Comparison of ENCODE assay signal across 17 mouse cellular contexts in genomic region chr13:114219870-114220492, GRCm38 (mm10).
A peak's percentile ranks its signal among the peaks of the same experiment; 100 is the strongest.
DNase-seq lines count a peak whose midpoint lies in the region; ATAC-seq and TF ChIP-seq lines count a peak whose summit lies in the region.
"Had no signal": no experiment of that assay in that cellular context is flagged by ENCODE, and none has a peak within 500 bp of the region (broad histone marks: within the 10 kb centered on the region; RNA-seq: fewer than 3 reads in every experiment).

No protein-coding gene starts in this region.

- H3K4me3 ChIP-seq in hindbrain, embryonic 12.5 days, result no peak overlapping the region
- no peak overlapping the region for H3K4me3 ChIP-seq in hindbrain, embryonic 11.5 days (ENCODE audit: low read depth, low read length)
- H3K4me3 ChIP-seq in embryonic facial prominence, embryonic 14.5 days (ENCODE audit: low read depth, low read length), result no peak overlapping the region
- H3K4me3 ChIP-seq in hindbrain, postnatal 0 days (ENCODE audit: low read length), result no peak overlapping the region
- no peak overlapping the region for H3K4me3 ChIP-seq in midbrain, embryonic 14.5 days (replicated peaks; ENCODE audit: low read depth, low read length)
- H3K4me3 ChIP-seq: embryonic facial prominence, embryonic 12.5 days; limb, embryonic 15.5 days; megakaryocyte, embryonic 14.5 days had no signal

- no peak overlapping the region for H3K9ac ChIP-seq in hindbrain, embryonic 12.5 days
- no peak overlapping the region for H3K9ac ChIP-seq in hindbrain, embryonic 11.5 days (ENCODE audit: low read depth, low read length)
- no peak overlapping the region for H3K9ac ChIP-seq in embryonic facial prominence, embryonic 14.5 days (ENCODE audit: low read depth, low read length)
- H3K9ac ChIP-seq in hindbrain, postnatal 0 days (replicated peaks; ENCODE audit: low read length), result no peak overlapping the region
- no peak overlapping the region for H3K9ac ChIP-seq in midbrain, embryonic 14.5 days (replicated peaks; ENCODE audit: low read length)
- H3K9ac ChIP-seq: embryonic facial prominence, embryonic 12.5 days; limb, embryonic 15.5 days had no signal

- no peak for TF ChIP-seq CTCF in hindbrain, postnatal 0 days (IDR thresholded peaks at IDR 0.05; ENCODE audit: low read depth)

- H3K4me1 ChIP-seq in hindbrain, embryonic 12.5 days, result peaks cover 3% of the 10 kb centered on the region; the same call in 1 of the 2 replicates
- no peaks in the 10 kb centered on the region for H3K4me1 ChIP-seq in hindbrain, embryonic 11.5 days (replicated peaks; ENCODE audit: control insufficient read depth, insufficient read depth, low read length)
- H3K4me1 ChIP-seq in embryonic facial prominence, embryonic 14.5 days (ENCODE audit: control insufficient read depth, insufficient read depth, low read length), result no peaks in the 10 kb centered on the region
- H3K4me1 ChIP-seq in hindbrain, postnatal 0 days (ENCODE audit: insufficient read depth, low read length), result no peaks in the 10 kb centered on the region
- H3K4me1 ChIP-seq in midbrain, embryonic 14.5 days (ENCODE audit: control insufficient read depth, insufficient read depth, low read length), result no peaks in the 10 kb centered on the region; the same call in 1 of the 2 replicates
- H3K4me1 ChIP-seq: limb, embryonic 15.5 days; megakaryocyte, embryonic 14.5 days had no signal

- H3K36me3 ChIP-seq in hindbrain, embryonic 12.5 days, result no peaks in the 10 kb centered on the region
- H3K36me3 ChIP-seq in hindbrain, embryonic 11.5 days (ENCODE audit: control insufficient read depth, insufficient read depth, low read length), result no peaks in the 10 kb centered on the region
- no peaks in the 10 kb centered on the region for H3K36me3 ChIP-seq in embryonic facial prominence, embryonic 14.5 days (ENCODE audit: control insufficient read depth, insufficient read depth, low read length)
- H3K36me3 ChIP-seq in hindbrain, postnatal 0 days (ENCODE audit: insufficient read depth, low read length), result no peaks in the 10 kb centered on the region
- H3K36me3 ChIP-seq in midbrain, embryonic 14.5 days (ENCODE audit: control insufficient read depth, insufficient read depth, low read length), result no peaks in the 10 kb centered on the region
- H3K36me3 ChIP-seq: embryonic facial prominence, embryonic 12.5 days; limb, embryonic 15.5 days had no signal

- WGBS in hindbrain, embryonic 12.5 days, result 69% methylated on average over 5 of the region's 5 CpGs
- WGBS in hindbrain, embryonic 11.5 days, result 80% methylated on average over 5 of the region's 5 CpGs
- 62% methylated on average over 5 of the region's 5 CpGs for WGBS in embryonic facial prominence, embryonic 14.5 days
- 33% methylated on average over 5 of the region's 5 CpGs for WGBS in hindbrain, postnatal 0 days
- WGBS in midbrain, embryonic 14.5 days, result 58% methylated on average over 5 of the region's 5 CpGs

- no peaks in the 10 kb centered on the region for H3K9me3 ChIP-seq in hindbrain, embryonic 12.5 days (replicated peaks)
- no peaks in the 10 kb centered on the region for H3K9me3 ChIP-seq in hindbrain, embryonic 11.5 days (ENCODE audit: control insufficient read depth, low read length)
- no peaks in the 10 kb centered on the region for H3K9me3 ChIP-seq in embryonic facial prominence, embryonic 14.5 days (ENCODE audit: control insufficient read depth, low read length)
- no peaks in the 10 kb centered on the region for H3K9me3 ChIP-seq in hindbrain, postnatal 0 days (ENCODE audit: low read length)
- H3K9me3 ChIP-seq in midbrain, embryonic 14.5 days (ENCODE audit: control insufficient read depth, low read length), result no peaks in the 10 kb centered on the region
- H3K9me3 ChIP-seq: embryonic facial prominence, embryonic 12.5 days; limb, embryonic 15.5 days had no signal

- no peak overlapping the region for H3K27ac ChIP-seq in hindbrain, embryonic 12.5 days
- H3K27ac ChIP-seq in hindbrain, embryonic 11.5 days (ENCODE audit: low read depth, low read length), result no peak overlapping the region
- H3K27ac ChIP-seq in embryonic facial prominence, embryonic 14.5 days (replicated peaks; ENCODE audit: low read depth, low read length), result no peak overlapping the region
- no peak overlapping the region for H3K27ac ChIP-seq in hindbrain, postnatal 0 days
- no peak overlapping the region for H3K27ac ChIP-seq in midbrain, embryonic 14.5 days (replicated peaks; ENCODE audit: low read depth, low read length)
- H3K27ac ChIP-seq: embryonic facial prominence, embryonic 12.5 days; limb, embryonic 15.5 days had no signal

- no peak for DNase-seq in hindbrain, embryonic 11.5 days (ENCODE audit: low spot score)
- DNase-seq in embryonic facial prominence, embryonic 14.5 days (ENCODE audit: low spot score), result peak; percentile 56
- peak; percentile 30 for DNase-seq in hindbrain, postnatal 0 days (ENCODE audit: low spot score)
- peak; percentile 51 for DNase-seq in midbrain, embryonic 14.5 days
- no peak for DNase-seq in kidney, postnatal 14 days
- DNase-seq in embryo, embryonic 10 days (ENCODE audit: low spot score), result no peak
- no peak for DNase-seq in urinary bladder, postnatal 14 days (ENCODE audit: low spot score)
- DNase-seq: adrenal gland, postnatal 10 days; B cell, adult 2 months; cerebellum, postnatal 25 days; gastrocnemius, postnatal 25 days; kidney, adult 9 months; thymus, adult 2 months had no signal

- peak; percentile 54 for ATAC-seq in hindbrain, embryonic 12.5 days (ENCODE audit: low FRiP score)
- no peak for ATAC-seq in hindbrain, embryonic 11.5 days (ENCODE audit: low FRiP score)
- ATAC-seq in embryonic facial prominence, embryonic 14.5 days (ENCODE audit: low read depth), result peak; percentile 57; the same call in 1 of the 2 replicates
- ATAC-seq in hindbrain, postnatal 0 days, result peak; percentile 61; the same call in 1 of the 2 replicates
- peak; percentile 37; the same call in 1 of the 2 replicates for ATAC-seq in midbrain, embryonic 14.5 days (ENCODE audit: low FRiP score, low TSS enrichment)

- H3K27me3 ChIP-seq in hindbrain, embryonic 12.5 days, result no peaks in the 10 kb centered on the region
- H3K27me3 ChIP-seq in hindbrain, embryonic 11.5 days (ENCODE audit: control insufficient read depth, insufficient read depth, low read length), result no peaks in the 10 kb centered on the region
- H3K27me3 ChIP-seq in embryonic facial prominence, embryonic 14.5 days (replicated peaks; ENCODE audit: control insufficient read depth, insufficient read depth, low read length), result no peaks in the 10 kb centered on the region
- no peaks in the 10 kb centered on the region for H3K27me3 ChIP-seq in hindbrain, postnatal 0 days (ENCODE audit: insufficient read depth, low read length)
- H3K27me3 ChIP-seq in midbrain, embryonic 14.5 days (ENCODE audit: control insufficient read depth, insufficient read depth, low read length), result no peaks in the 10 kb centered on the region
- H3K27me3 ChIP-seq: embryonic facial prominence, embryonic 12.5 days; limb, embryonic 15.5 days; megakaryocyte, embryonic 14.5 days had no signal

- no peak overlapping the region for H3K4me2 ChIP-seq in hindbrain, embryonic 12.5 days (replicated peaks)
- H3K4me2 ChIP-seq in hindbrain, embryonic 11.5 days (replicated peaks; ENCODE audit: low read depth, low read length), result no peak overlapping the region
- H3K4me2 ChIP-seq in embryonic facial prominence, embryonic 14.5 days (ENCODE audit: low read depth, low read length), result no peak overlapping the region
- H3K4me2 ChIP-seq in hindbrain, postnatal 0 days (ENCODE audit: low read depth, low read length), result no peak overlapping the region
- H3K4me2 ChIP-seq in midbrain, embryonic 14.5 days (ENCODE audit: low read length), result no peak overlapping the region
- H3K4me2 ChIP-seq: embryonic facial prominence, embryonic 12.5 days; limb, embryonic 15.5 days had no signal

Comparison
In these comparisons a context has a peak if more than half of its experiments do, and no peak if none do; other contexts are left out.
1. DNase-seq: peak in embryonic facial prominence, embryonic 14.5 days (single experiment), hindbrain, postnatal 0 days (single experiment) and midbrain, embryonic 14.5 days (single experiment); none in hindbrain, embryonic 11.5 days (single experiment), kidney, postnatal 14 days (single experiment), embryo, embryonic 10 days (single experiment) and urinary bladder, postnatal 14 days (single experiment).